Mouse (Mus musculus) subcutaneous adipose tissue, adult 2 months (tissue): ENCODE results near the gene Ikzf1. TPM values are rescaled to one million over a fixed set of nuclear protein-coding genes. Genes with fewer than 3 reads are reported as not detected.

Experiments used
- polyA plus RNA-seq: library from polyadenylated mRNA; depleted of rRNA; stranded (reverse); fragments of >200 nt; gene quantifications from 2 replicates; pipeline ENCODE4 v1.2.3, GENCODE M21; 2012; ENCODE audit warnings: low replicate concordance; rRNA removed

The Ikzf1 gene
- polyA plus RNA-seq, result 12.8 and 13.0 TPM in 2 replicates

DNA sequence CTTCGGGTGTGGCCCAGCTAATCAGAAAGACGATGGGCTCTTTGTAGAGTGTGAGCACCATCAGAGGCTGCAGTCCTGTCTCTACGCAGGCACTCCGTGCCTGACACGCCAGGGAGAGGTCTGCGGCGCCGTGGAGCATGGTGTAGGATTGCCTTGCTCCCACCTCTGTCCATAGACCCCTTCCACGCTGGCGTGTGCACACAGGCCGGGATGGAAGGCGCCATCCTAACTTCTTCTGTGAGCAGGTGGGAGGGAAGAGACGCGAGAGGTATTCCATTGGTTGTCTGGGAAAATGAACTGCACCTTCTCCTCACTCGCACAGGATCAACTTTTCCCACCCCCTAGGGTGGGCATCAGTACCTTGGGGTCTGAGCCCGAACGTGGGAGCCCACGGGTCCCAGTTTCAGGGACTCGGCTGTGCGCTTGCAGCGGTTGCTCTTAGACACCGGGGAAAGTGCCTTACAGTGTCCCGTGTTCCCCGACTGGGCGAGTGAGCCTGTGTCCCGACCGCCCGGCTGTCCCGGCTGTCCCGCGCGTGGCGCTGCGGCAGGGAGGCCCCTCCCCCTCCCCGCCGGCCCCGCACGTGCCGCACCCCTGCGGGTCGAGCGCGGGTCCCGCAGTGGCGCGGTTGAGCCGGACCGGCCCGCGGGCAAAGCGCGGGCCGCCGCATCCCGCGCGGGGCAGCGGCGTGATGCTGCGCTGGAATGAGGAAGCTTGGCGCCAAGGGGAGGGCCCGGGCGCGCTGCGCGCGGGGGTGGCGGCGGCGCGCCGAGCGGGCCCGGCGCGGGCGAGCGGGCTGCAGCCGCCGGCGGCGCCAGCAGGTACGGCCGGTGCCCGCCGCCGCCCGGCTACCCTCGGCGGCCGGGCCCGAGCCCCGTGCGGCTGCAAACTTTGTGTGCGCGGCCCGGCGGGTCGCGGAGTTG is at the start of gene Ikzf1:
TSS of gene Ikzf1 (plus strand) at position 74 of the 923 bp plus-strand sequence.

DNA sequence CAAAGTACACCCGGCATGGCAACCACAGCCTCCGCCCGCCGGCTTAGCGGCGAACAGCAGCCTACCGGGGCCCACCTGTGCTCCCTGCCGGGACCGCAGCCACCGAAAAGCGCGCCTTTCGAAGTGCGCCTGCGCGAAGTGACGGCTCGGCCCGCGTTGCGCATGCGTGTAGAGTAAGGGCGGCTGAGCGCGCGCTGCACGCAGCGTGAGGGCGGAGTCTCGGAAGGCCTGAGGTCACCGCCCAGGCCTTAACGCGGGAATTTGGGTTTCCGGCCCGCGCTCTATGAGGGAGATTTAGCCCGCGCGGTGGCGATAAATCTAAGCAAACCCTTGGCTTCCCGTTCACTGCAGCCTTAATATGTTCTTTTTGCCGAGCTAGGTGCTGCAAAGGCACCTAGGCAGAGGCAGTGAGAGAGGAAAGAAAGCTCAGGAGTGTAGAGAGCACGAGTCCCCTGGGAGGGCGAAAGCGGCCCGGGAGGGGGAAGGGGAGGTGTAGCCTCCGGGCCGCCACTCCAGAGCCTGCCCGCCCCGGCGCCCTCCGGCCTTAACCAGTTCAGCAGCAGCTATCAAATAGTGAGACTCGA is 124.1 kb downstream of the Ikzf1 start, which contains the start of gene Fignl1:
TSS of gene Fignl1 (minus strand) at position 143 of the 584 bp plus-strand sequence.

Other genes starting within 250 kb of the Ikzf1 start
- 0.41 TPM in 1 of 2 replicates, not detected in the other for gene Spata48, start 222.9 kb upstream of the Ikzf1 start, polyA plus RNA-seq
- 0.21 and 0.31 TPM in 2 replicates for gene Zpbp, start 222.6 kb upstream of the Ikzf1 start, polyA plus RNA-seq
- not detected in 2 replicates for gene 4930512M02Rik, start 57.2 kb upstream of the Ikzf1 start, polyA plus RNA-seq
- gene Fignl1, start 124.0 kb downstream of the Ikzf1 start, polyA plus RNA-seq, result 0.44 and 2.0 TPM in 2 replicates
- 0.19 and 0.42 TPM in 2 replicates for gene Ddc, start 213.1 kb downstream of the Ikzf1 start, polyA plus RNA-seq